Mouse (Mus musculus): Measurements from ENCODE around the gene Aplp2. TPM values are rescaled to one million over a fixed set of nuclear protein-coding genes. Genes with fewer than 3 reads are reported as not detected.

Aplp2 gene
- polyA plus RNA-seq, 1 experiment: 3.5 TPM

GRCm38 (mm10) chr9:31117488-31117887 is 94.1 kb downstream of the Aplp2 start:
- TF ChIP-seq GATA1 (IDR thresholded peaks at IDR 0.05; ENCODE audit: low read length): no peak
- no peak for TF ChIP-seq TAL1 (IDR thresholded peaks at IDR 0.05; ENCODE audit: low read length)
- H3K36me3 ChIP-seq (ENCODE audit: control insufficient read depth): no peaks in the 10 kb centered on the region
- H3K9me3 ChIP-seq (ENCODE audit: control insufficient read depth, low read length): no peaks in the 10 kb centered on the region
- H3K4me3 ChIP-seq (replicated peaks): no peak overlapping the region
- peaks cover 4% of the 10 kb centered on the region; the same call in 1 of the 2 replicates for H3K27me3 ChIP-seq (ENCODE audit: control insufficient read depth)
- no peaks in the 10 kb centered on the region for H3K4me1 ChIP-seq (ENCODE audit: control insufficient read depth)

DNA sequence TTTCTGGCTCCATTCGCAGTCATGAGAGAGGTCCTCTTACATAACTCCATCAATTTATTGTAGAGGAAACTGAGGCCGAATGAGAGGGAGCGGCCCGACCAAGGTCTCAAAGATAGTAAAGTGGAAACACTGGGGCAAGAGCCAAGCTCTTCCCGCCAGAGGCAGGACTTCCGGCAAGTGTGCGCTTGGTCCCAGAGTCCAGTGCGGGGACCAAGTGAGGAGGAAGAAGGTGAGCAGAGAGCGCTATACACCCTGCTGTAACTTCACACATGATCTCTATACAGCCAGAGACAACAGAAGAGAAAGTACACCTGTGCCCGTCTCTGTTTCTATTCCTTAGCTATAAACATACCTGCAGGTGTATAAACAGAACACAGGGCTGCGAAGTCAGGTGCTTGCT is 94.5 kb downstream of the Aplp2 start:
- H3K9me3 ChIP-seq (ENCODE audit: control insufficient read depth, low read length): no peaks in the 10 kb centered on the region
- TF ChIP-seq GATA1 (IDR thresholded peaks at IDR 0.05; ENCODE audit: low read length): no peak
- no peak for TF ChIP-seq TAL1 (IDR thresholded peaks at IDR 0.05; ENCODE audit: low read length)
- H3K36me3 ChIP-seq (ENCODE audit: control insufficient read depth): no peaks in the 10 kb centered on the region
- no peak overlapping the region for H3K4me3 ChIP-seq (replicated peaks)
- no peaks in the 10 kb centered on the region for H3K4me1 ChIP-seq (ENCODE audit: control insufficient read depth)
- H3K27me3 ChIP-seq (ENCODE audit: control insufficient read depth): peaks cover 4% of the 10 kb centered on the region; the same call in 1 of the 2 replicates

DNA sequence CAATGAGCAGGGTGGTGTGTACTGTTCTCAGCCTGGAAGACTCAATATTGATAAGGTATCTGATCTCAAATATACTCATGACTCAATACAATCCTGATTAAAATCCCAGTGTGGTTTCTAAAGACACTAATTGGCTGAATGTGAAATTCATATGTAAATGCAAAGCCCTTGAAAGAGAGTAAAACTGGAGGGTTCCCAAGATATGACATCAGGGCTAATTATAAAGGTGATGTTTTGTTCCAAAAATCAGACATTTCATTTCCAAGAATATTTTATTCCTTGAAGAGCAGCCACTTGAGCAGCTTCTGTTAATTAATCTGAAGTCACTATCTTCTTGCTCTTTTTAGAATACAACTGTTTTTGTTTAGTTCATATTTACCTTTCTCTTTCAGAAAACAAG is 96.0 kb downstream of the Aplp2 start:
- H3K4me1 ChIP-seq (ENCODE audit: control insufficient read depth): no peaks in the 10 kb centered on the region
- H3K9me3 ChIP-seq (ENCODE audit: control insufficient read depth, low read length): no peaks in the 10 kb centered on the region
- H3K36me3 ChIP-seq (ENCODE audit: control insufficient read depth): no peaks in the 10 kb centered on the region
- TF ChIP-seq GATA1 (IDR thresholded peaks at IDR 0.05; ENCODE audit: low read length): no peak
- TF ChIP-seq TAL1 (IDR thresholded peaks at IDR 0.05; ENCODE audit: low read length): no peak
- no peak overlapping the region for H3K4me3 ChIP-seq (replicated peaks)
- H3K27me3 ChIP-seq (ENCODE audit: control insufficient read depth): peaks cover 4% of the 10 kb centered on the region; the same call in 1 of the 2 replicates

GRCm38 (mm10) chr9:31108464-31108863 is 103.2 kb downstream of the Aplp2 start:
- TF ChIP-seq TAL1 (IDR thresholded peaks at IDR 0.05; ENCODE audit: low read length): no peak
- Histone ChIP-seq H3K9me3 (ENCODE audit: control insufficient read depth, low read length) (no peaks in the 10 kb centered on the region), H3K4me1 (ENCODE audit: control insufficient read depth) (no peaks in the 10 kb centered on the region), H3K4me3 (replicated peaks) (no peak overlapping the region), H3K27me3 (ENCODE audit: control insufficient read depth) (no peaks in the 10 kb centered on the region), H3K36me3 (ENCODE audit: control insufficient read depth) (no peaks in the 10 kb centered on the region)

Other genes with a start within 250 kb of the Aplp2 start
- 0.62 and 0.66 TPM in 2 replicates for gene Zbtb44, start 181.2 kb downstream of the Aplp2 start, polyA plus RNA-seq (2012)
- 0.01 and 0.07 TPM in 2 replicates for gene St14, start 80.0 kb downstream of the Aplp2 start, polyA plus RNA-seq (2012)
- gene Prdm10, start 68.7 kb upstream of the Aplp2 start, polyA plus RNA-seq (2012): 0.16 and 0.29 TPM in 2 replicates
- 0.22 and 0.44 TPM in 2 replicates for gene Nfrkb, start 174.4 kb upstream of the Aplp2 start, polyA plus RNA-seq (2012)

Data from erythroblast, embryonic 14.5 days (primary cell).